Mouse (Mus musculus) left cerebral cortex, postnatal 10 days (tissue): ENCODE measurements around the gene Foxa2. TPM values are rescaled to one million over a fixed set of nuclear protein-coding genes. Genes with fewer than 3 reads are reported as not detected.

Experiments
- DNase-seq, 2 experiments: peaks; one replicate each; pipeline ENCODE4 v3.0.0; 2021 to 2022; ENCODE audit warnings: low spot score in 2 of 2, mixed read lengths in 1 of 2; ENCODE audit errors: extremely low spot score in 1 of 2
- intact Hi-C: fragments of 180-260 bp; cut with DNase I; formaldehyde crosslinking; loops from one replicate; pipeline ENCODE4 v1.15.1; 2025
- total RNA-seq, 2 experiments: library from RNA; stranded (reverse); gene quantifications; 2 replicates each; pipeline ENCODE4 v1.2.3; 2021

Foxa2 gene
- total RNA-seq, 2 experiments from 2014 or later: not detected

- DNase-seq: no peak
- intact Hi-C loops: loop anchor here (5.0 to 10.0 kb wide), 2 partner anchors 237 to 1209 kb away; no protein-coding TSS in a partner anchor
These were observed 5.4 kb downstream of the Foxa2 start for GRCm38 (mm10) chr2:148041381-148041780.

DNA sequence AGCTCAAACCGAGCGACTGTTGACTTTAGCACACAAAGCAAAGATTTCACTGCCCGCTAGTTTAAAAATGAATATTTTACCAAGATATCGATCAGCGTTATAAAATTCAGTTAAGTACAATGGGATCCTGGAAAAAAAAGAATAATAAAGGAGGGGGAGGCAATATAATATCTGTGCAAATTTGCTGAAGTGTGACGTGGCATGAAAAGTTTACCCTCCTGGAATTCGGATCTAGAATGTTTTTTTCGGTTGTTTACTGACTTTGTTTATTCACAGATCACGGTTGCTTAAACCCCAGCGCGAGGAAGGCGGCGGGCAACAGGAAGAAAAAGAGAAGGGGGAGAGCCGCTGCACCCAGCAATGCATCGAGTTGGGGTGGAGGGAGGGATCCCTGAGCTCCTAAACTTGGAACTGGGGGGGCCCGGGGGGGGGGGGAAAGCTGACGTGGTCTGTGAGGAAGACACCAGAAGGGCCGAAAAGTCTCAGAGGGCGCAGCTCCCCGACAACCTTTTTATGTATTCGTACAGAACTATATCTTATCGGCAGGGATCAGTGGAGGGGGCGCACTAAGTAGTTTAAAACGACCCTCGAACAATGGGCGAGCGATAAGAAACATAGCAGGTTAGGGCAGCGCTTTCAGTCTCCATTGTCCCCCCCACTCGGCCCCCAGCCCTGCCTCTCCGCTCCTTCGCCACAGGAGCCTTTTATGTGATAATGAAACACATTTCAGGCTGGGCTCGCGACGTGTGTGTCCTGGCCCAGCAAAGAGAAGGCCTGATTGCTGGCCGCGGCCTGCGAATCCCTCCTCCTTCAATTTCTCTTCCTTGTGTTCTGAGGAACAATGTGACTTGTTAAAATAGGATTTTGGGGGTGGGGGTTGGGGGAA lies 6.3 kb downstream of the Foxa2 start:
- DNase-seq: no peak
- intact Hi-C loops: loop anchor here (5.0 to 10.0 kb wide), 2 partner anchors 236 to 1208 kb away; no protein-coding TSS in a partner anchor

- no peak for DNase-seq
- intact Hi-C loops: loop anchor here (5.0 to 10.0 kb wide), 3 partner anchors 235 to 1207 kb away; partner anchors contain the start of gene Nkx2-4
These were observed 7.2 kb downstream of the Foxa2 start for GRCm38 (mm10) chr2:148039351-148040235.

DNA sequence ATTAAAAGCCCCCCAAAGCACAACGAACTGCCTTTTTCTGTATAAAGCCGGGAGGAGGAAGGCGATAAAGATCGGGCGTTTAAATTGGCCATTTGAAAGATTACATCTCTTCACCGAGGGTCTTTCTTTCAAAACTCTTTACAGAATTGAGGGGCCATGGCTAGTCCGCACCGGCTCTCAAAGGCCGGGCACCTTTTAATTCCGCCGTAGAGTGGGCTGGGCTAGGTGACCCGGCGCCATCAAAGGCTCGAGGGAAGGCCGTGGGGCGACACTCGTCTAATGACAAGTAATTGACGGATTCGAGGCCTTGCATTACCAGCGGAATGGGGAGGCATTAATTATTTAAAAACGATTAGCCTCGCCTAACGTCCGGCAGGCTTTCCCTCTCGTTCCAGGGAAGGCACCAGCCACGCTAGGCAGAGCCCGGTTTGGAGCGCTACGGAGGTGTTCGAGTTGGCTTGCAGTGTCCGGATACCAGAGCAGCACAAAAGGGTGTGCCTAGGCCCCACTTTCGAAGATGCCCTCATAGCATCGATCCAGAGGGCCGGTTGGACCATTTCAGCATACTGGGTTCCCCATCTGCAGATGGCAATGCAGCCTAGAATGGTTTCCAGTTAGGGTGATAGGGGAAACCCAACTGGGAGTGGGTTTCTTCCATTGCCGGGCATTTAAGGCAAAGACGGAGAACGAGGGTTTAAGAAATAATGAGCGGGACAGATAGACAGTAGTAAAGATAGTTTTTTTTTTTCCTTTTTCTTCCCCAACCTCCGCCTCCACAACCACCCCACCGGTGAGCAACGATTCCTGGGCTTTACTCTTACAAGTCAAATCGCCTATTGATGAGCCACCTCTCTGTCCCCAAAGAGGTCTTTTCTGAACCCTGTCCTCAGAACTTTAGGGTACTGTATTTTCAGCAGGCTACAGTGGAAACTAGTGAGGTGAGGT lies 8.1 kb downstream of the Foxa2 start:
- no peak for DNase-seq
- intact Hi-C loops: loop anchor here (5.0 kb wide), 1 partner anchor 951 kb away; the partner anchor contains the start of gene Nkx2-4

GRCm38 (mm10) chr2:148036611-148037160 lies 10.1 kb downstream of the Foxa2 start:
- intact Hi-C loops: loop anchor here (5.0 kb wide), 1 partner anchor 949 kb away; the partner anchor contains the start of gene Nkx2-4

DNA sequence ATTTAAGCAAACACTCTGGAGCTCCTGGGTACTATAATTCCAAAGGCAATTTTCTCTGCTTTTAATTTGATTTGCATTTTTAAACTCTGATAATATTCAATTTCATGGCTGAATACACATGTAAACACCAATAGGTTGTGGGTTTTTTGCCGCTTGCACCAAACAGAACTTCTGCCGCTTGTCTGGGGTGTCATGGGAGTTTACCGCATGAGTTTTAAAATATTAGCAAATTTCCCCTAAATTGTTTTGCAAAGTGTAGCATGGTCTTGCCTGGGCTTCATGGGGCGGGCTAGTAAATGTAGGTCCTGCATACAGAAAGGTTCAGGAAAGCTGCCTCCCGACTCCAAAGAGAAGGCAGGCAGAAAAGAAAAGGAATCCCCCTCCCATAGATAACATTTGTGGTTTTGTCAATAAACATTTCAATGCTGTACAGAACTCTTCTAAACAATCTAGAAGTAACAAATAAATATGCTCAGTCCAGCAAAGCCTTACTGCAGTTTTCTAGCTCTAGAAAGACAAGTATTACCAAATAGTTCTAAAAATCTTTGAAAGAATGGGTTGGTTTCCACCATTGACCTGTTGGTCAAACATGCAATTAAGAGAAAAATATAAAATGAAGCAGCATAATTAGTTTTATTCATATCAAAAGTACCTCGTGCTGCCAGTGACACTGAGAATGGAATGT lies 15.6 kb downstream of the Foxa2 start:
- no peak for DNase-seq
- intact Hi-C loops: loop anchor here (5.0 kb wide), 2 partner anchors 659 to 844 kb away; no protein-coding TSS in a partner anchor

More at GRCm38 (mm10) chr2:148036611-148037160, 10.1 kb downstream of the Foxa2 start:
- no peak for DNase-seq

DNA sequence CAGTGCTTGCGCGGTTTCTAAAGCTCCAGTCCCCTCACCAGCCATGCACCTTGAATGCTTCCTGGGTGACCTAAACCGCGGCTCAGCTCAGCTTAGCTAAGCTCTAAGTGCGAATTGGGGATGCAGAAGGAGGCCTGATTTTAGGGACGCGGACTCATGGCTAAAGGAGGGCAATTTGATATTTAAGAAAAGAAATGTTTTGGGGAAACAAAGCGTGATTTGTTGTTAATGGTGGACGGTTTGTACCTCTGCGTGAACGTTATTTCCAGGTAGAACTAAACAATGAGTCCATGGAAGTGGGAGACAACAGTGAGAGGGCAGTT lies 16.2 kb downstream of the Foxa2 start:
- no peak for DNase-seq
- intact Hi-C loops: loop anchor here (5.0 kb wide), 2 partner anchors 658 to 843 kb away; no protein-coding TSS in a partner anchor

- intact Hi-C loops: loop anchor here (5.0 kb wide), 2 partner anchors 658 to 843 kb away; no protein-coding TSS in a partner anchor
- no peak for DNase-seq
These were observed 16.8 kb downstream of the Foxa2 start for GRCm38 (mm10) chr2:148029751-148030612.

DNA sequence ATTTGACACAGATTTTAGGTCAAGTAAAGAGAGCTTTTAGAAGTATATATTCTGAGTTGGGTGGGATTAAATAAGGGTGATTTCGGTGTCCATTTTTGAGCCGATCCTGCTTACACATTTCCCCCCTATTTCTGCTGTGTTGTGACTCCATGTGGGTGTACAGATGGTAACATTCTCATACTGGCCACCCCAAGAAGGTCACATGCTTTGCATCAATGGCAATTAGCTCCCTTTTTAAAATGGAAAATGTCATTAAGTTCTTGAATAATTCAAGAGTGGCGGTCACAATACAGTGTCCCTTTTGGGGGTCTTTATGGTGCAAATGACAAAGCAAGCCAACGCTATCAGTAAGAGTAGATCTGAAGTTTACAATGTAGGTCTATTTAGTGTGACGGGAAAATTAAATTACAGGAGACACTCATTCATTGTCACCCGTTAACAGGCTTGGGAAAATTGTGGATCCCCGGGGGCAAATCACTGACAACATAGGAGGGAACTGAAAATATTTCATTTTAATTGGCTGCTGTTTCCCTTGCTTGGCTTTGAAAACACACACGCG lies 17.6 kb downstream of the Foxa2 start:
- no peak for DNase-seq
- intact Hi-C loops: no loop called here

DNA sequence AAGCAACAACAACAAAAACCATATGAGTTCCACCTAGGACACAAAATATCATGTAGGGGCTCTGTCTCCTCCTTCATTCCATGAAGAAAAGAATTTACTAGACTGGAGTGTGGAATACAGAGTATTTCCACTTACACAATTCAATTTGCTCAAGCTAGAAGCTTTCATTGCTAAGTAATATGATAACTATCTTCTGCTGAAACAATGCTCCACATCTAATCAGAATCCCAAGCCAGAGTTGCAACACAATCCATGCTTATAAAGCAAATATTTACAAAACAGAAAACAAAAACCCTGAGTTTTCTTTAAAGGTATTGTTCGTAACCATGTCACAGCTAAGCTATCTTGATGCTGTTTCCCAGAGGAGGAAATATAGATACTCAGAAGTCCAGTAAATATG lies 20.4 kb downstream of the Foxa2 start:
- intact Hi-C loops: no loop called here
- DNase-seq: no peak

- intact Hi-C loops: no loop called here
- no peak for DNase-seq
These were observed 21.3 kb downstream of the Foxa2 start for GRCm38 (mm10) chr2:148025481-148025880.

DNA sequence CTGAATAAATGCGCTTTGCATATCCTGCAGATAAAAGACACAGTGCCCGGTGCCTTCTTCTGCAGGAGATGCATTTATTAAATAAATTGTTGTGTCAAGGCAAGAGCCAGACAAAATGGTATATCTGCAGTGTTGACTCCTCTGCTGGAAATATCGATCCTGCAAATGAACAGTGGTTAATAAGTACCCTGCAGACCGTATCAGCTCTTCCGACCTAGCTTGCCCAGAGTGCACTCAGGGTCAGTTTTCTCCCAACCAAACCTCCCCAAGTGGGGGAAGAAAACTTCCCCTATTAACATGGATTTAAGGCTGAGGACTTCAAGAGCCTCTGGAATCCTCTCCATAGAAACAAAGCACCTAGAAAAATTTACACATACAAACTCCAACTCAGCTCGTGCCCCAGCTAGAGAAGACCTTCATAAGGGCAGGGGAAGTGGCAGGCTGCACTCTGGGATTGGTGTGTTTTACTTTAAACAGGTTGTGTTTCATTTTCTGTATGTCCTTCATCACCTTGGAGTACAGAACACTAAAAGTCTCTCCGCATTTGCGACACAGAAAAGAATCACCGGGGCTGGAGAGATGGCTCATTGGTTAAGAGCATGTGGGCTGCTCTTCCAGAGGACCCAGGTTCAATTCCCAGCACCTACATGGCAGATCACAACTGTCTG lies 22.4 kb downstream of the Foxa2 start:
- intact Hi-C loops: no loop called here
- DNase-seq: no peak

- intact Hi-C loops: no loop called here
These were observed 23.4 kb downstream of the Foxa2 start for GRCm38 (mm10) chr2:148023340-148023806.

DNA sequence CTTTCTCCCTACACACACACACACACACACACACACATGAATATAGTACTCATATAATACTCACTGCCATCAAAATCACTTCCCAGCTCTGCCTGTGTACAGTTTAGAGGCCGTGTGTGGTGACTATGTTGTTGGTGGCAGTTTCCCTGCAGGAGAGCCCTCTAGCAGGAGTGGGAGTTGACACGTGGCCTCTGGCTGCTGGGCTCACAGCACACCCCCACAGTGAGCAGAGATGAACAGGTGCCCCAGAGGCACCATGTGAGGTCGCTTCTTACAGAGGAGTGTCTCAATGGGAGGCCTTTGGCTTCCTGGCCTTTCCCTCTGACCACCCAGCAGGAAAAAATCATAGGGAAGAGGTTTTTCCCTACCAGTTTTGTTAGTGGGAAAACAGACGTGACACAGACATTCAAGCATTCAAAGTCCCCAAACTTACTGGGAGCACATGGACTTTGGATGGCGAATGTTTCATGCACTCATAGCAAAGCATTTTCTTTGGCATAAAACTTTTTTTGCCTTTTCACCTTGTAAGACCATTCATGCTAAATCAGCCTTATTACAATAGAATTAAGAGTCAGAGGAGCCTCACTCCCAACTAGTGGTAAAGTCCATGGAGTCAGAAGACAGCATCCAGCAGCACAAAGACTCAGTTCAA lies 24.7 kb downstream of the Foxa2 start:
- intact Hi-C loops: no loop called here

More at GRCm38 (mm10) chr2:148023340-148023806, 23.4 kb downstream of the Foxa2 start:
- DNase-seq: no peak

GRCm38 (mm10) chr2:148021016-148021415 lies 25.8 kb downstream of the Foxa2 start:
- intact Hi-C loops: no loop called here

More for the DNA sequence above, 24.7 kb downstream of the Foxa2 start:
- DNase-seq: no peak

More at GRCm38 (mm10) chr2:148021016-148021415, 25.8 kb downstream of the Foxa2 start:
- no peak for DNase-seq
